Mouse (Mus musculus) heart, adult 11 months (tissue): ENCODE measurements at regions not wholly inside any gene's neighbourhood (a gene's known extent, or its start where the extent isn't known, plus 50 kb on each side); places are given as distances from the start of the nearest gene placed in this dataset.

Experiments used
- DNase-seq: peaks from one replicate; pipeline ENCODE4 v3.0.0; 2022

GRCm38 (mm10) chr7:129987119-129987665 lies 395.5 kb downstream of the Wdr11 start:
- no peak for DNase-seq

- DNase-seq, result no peak
Observed at GRCm38 (mm10) chr7:129987713-129988112, 396.1 kb downstream of the Wdr11 start.

GRCm38 (mm10) chr7:129993446-129994223 lies 402.0 kb downstream of the Wdr11 start:
- DNase-seq, result no peak

- no peak for DNase-seq
Observed at GRCm38 (mm10) chr7:129995529-129995928, 403.9 kb downstream of the Wdr11 start.

- peak; percentile 90 for DNase-seq
Observed at GRCm38 (mm10) chr7:130001064-130001463, 409.4 kb downstream of the Wdr11 start.

GRCm38 (mm10) chr7:130002002-130002401 lies 410.3 kb downstream of the Wdr11 start:
- no peak for DNase-seq

GRCm38 (mm10) chr7:130005406-130005805 lies 413.7 kb downstream of the Wdr11 start:
- no peak for DNase-seq

- peak; percentile 17 for DNase-seq
Observed at GRCm38 (mm10) chr7:130007993-130008583, 416.4 kb downstream of the Wdr11 start.

GRCm38 (mm10) chr7:130008591-130009418 lies 417.1 kb downstream of the Wdr11 start:
- peak; percentile 29 for DNase-seq

GRCm38 (mm10) chr7:130012067-130012466 lies 420.4 kb downstream of the Wdr11 start:
- peak; percentile 86 for DNase-seq

GRCm38 (mm10) chr7:130013109-130013508 lies 421.4 kb downstream of the Wdr11 start:
- peak; percentile 58 for DNase-seq

GRCm38 (mm10) chr7:130014609-130015008 lies 422.9 kb downstream of the Wdr11 start:
- DNase-seq, result peak; percentile 68

GRCm38 (mm10) chr7:130015375-130016014 lies 423.8 kb downstream of the Wdr11 start:
- no peak for DNase-seq

GRCm38 (mm10) chr7:130016015-130016874 lies 424.6 kb downstream of the Wdr11 start:
- peak; percentile 90 for DNase-seq

- peak; percentile 58 for DNase-seq
Observed at GRCm38 (mm10) chr7:130018891-130019290, 427.2 kb downstream of the Wdr11 start.

- no peak for DNase-seq
Observed at GRCm38 (mm10) chr7:130028945-130029344, 437.3 kb downstream of the Wdr11 start.

- DNase-seq, result no peak
Observed at GRCm38 (mm10) chr7:130030711-130031110, 439.0 kb downstream of the Wdr11 start.

- peak; percentile 73 for DNase-seq
Observed at GRCm38 (mm10) chr7:130036235-130036634, 444.6 kb downstream of the Wdr11 start.

- peak; percentile 95 for DNase-seq
Observed at GRCm38 (mm10) chr7:130036845-130037572, 445.3 kb downstream of the Wdr11 start.

- peak; percentile 87 for DNase-seq
Observed at GRCm38 (mm10) chr7:130037573-130037925, 445.9 kb downstream of the Wdr11 start.

- peak; percentile 40 for DNase-seq
Observed at GRCm38 (mm10) chr7:130040596-130040995, 448.9 kb downstream of the Wdr11 start.
